Mouse (Mus musculus) frontal cortex, postnatal 10 days (tissue): ENCODE data around the gene Sptb.

Experiments used
- DNase-seq, 2 experiments: peaks; one replicate each; pipeline ENCODE4 v3.0.0; 2022; ENCODE audit warnings: low spot score in 2 of 2, mixed read lengths in 1 of 2

The Sptb gene

DNA sequence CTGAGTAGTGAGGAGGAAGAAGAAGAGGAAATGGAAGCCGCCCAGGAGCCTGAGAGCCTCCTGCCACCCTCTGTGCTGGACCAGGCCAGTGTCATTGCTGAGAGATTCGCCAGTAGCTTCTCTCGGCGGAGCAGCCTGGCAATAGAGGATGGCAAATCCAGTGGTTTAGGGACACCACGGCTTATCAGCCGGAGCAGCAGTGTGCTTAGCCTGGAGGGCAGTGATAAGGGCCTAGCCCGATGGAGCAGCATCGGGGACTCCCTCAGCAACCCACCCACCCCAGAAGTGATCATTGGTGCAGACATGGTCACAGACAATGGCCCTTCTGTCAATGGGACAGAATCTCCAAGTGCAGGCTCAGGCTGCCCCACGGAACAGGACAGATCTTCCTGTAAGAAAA is 134.3 kb downstream of the Sptb start:
- no peak for DNase-seq

DNA sequence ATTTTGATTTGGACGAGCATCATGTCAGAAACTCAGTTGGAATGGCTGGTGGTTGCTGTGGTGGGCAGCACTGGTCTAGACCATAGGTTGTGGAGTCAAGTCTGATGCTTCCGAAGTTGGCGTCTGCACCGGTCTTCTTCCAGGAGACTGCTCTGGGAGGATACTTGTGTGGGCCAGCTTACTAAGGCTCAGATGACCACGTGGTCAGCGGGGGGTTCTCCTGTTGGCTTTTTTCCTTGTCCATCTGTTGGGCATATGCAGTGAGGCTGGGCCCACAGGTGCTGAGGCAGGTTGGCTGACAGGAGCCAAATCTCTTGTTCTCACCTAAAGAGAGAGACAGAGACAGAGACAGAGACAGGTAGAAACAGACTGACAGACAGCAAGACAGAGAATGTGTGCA is 135.5 kb downstream of the Sptb start:
- no peak for DNase-seq

DNA sequence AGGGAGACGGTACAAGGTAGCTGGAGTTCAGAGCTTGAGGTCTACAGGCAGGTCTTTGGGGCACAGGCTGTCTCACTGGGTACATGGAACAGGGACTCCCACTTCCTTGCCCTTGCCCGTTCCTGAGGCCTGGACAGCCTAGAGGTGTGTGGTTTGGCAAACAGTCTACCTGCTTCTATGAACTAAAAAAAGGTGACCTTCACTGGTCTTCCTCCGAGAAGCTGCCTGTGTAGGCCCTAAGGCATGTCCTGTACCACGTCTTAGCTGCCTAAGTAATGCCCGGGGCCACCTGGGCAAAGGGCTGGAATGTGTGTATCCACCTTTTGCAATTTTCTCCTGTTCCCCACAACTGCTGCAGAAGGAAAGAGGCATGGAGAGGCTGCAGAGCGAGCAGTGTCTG is 137.0 kb downstream of the Sptb start:
- no peak for DNase-seq

DNA sequence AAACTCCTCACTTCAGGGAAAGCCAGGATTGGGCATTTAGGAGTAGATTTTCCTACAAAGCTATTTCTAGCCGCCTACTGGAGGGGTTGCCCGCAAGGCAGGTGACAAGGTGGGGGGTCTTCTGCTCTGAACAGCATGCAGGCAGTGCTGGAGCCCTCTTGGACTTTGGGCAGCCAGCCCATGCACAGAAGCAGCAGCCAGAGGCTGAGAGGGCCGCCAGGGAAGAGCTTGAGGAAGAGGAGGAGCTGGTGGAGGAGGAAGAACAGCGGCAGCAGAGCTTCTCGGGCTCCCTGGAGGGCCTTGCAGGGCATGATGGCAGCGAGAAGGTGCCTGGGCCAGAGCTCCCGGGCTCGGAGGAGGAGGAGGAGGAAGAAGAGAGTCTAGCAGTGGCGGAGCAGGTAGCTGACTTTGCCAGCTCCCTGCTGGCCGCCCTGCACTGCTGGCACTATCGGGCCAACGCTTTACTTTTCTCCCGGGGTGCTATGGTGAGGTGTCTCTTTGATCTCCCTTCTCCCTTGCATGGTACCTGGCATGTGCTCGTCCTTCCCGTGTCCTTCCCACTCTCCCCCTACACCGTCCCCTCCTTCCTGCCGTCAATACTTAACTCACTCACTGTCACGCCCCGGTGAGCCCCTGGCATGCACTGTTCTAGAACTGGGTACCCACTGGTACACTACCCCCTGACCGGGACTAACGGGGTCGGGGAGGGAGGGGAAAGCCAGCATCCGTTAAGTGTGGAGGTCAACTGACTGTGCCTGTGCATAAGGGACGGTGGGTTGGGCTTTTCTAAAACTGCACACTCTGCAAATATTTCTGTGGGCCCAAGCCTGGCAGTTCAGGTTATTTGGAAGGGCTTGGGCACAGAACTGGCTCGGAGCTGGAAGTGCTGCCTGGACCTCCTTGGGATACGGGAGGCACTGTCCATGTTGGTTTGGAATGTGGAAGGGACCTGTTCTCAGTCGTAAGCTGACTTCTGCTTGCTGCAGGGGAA is 137.8 kb downstream of the Sptb start:
- DNase-seq: no peak

- DNase-seq: no peak
Measured at GRCm38 (mm10) chr12:76571266-76571665, 139.1 kb downstream of the Sptb start.

GRCm38 (mm10) chr12:76570221-76570940 is 140.0 kb downstream of the Sptb start:
- DNase-seq: no peak

- DNase-seq: no peak
Measured at GRCm38 (mm10) chr12:76566284-76566683, 144.1 kb downstream of the Sptb start.

DNA sequence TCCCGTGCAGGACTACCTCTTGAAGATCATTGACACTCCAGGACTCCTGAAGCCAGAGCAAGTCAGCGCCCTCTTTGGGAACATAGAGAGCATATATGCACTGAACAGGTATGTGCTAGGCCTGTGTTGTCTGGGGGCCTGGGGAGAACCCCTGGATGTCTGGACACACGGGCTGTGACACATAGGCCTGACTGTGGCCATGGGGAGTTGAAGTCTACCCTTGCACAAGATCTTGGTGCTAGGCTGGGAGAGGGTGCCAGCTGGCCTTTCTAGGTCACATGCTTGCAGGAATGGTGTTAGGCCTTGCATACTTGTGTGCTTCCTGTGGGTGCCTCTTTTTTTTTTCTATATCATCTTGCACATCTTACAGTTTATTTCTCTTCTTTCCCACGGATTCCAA is 148.2 kb downstream of the Sptb start:
- no peak for DNase-seq

DNA sequence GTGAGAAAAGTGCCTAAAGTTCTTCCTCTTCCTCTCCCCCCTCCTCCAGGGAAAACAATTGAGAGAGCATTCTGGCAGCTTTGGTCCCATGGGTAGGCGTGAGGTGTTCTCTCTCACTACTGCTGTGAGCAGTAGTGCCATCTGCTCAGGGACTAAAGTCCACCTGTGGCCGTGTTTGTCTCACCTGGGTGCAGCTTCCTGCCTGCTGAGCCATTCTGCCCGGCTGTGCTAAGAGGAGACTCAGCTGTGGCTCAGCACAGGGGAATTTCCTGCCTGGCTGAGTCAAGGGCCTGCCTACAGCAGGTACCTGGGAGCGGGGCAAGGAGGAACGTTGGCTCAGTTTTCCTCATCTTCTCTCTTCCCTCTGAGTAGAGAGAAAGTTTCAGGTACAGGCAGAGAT is 152.1 kb downstream of the Sptb start:
- no peak for DNase-seq

DNA sequence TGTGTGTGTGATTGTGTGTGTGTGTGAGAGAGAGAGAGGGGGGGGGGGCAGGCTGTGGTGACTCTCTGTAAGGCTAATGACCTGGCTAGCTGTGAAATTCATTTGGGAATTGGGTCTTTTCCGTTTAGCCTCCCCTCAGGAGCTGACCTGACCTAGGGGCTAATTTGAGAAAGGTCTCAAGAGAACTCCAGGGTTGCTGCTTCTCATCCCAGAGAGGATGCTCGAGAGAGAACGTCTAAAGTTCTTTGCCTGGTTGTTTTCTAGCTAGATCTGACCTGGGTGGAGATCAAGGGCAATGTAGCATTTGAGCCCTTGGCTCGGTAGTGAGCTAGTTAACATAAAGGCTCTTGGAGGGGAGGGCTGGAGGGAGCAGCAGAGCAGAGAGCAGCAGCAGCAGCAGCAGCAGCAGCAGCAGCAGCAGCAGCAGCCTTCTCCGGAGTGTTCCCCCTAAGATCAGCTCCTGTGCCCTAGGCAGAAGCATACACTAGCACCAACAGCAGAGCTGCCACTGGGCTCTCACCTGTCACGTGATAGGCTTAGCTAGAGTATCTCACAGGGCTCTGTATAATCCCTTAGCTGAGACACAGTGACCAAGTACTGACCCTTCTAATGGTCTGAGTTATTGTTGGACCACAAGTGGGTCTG is 153.5 kb downstream of the Sptb start:
- no peak for DNase-seq

GRCm38 (mm10) chr12:76556187-76556586 is 154.2 kb downstream of the Sptb start:
- DNase-seq: no peak

DNA sequence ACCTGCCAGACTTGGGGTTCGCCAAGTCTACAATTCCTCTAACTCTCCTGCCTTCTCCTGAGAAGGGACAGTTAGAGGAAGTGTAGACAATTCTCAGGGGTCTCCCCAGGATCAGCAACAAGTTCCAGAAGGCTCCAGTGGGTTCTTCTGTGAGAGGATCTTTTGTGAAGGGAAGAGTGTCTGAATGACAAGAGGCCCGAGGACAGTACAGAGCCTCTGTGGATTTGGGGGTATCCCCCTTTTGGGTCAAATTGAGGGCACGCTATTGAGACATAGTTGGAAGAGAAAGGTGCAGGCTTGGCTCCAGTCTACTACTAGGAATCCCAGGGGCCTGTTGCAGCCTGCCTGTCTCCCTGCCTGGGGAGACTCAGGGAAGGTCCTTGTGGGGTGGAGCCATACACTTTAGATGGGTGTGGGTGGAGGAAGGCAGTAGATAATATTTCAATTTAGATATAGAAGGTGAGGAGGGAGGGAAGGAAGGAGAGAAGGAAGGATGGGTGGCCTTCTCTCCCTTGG is 155.4 kb downstream of the Sptb start:
- no peak for DNase-seq

GRCm38 (mm10) chr12:76554392-76554791 is 156.0 kb downstream of the Sptb start:
- DNase-seq: no peak

DNA sequence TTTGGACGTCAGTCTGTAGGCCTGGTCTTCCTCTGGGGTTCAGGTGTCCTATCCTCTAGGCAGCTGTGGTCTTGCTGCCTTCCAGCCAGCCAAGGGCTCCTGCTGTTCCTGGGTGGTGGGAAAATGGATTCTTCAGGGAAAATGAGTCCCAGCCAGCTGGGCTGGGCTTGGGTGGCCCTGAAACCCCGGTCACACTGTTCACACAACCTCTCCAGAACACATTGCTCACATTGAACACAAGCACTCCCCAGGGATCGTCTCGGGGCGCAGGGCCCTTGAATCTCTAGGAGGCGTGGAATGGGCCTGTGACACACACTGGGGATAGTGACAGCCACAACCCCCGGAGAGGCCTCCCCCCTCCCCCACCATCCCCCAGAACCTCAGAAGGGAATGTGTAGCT is 156.4 kb downstream of the Sptb start:
- no peak for DNase-seq

DNA sequence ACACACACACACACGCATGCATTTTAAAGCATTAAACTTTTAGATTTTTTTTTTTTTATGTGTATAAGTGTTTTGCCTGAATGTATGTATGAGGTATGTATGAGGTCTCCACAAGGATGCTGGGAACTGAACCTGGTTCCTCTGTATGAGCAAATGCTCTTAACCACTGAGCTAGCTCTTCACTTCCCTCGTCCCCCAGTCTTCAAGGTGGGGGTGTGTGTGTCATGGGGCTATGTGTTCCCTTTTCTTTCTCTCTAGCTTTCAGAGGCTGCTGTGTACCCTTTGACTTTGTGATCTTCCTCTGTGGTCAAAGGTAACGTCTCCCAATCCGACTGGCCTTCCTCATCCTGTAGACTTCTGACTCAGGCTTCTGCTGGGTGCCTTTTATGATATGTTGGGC is 157.4 kb downstream of the Sptb start:
- no peak for DNase-seq

- DNase-seq: no peak
Measured at GRCm38 (mm10) chr12:76552321-76552720, 158.0 kb downstream of the Sptb start.

DNA sequence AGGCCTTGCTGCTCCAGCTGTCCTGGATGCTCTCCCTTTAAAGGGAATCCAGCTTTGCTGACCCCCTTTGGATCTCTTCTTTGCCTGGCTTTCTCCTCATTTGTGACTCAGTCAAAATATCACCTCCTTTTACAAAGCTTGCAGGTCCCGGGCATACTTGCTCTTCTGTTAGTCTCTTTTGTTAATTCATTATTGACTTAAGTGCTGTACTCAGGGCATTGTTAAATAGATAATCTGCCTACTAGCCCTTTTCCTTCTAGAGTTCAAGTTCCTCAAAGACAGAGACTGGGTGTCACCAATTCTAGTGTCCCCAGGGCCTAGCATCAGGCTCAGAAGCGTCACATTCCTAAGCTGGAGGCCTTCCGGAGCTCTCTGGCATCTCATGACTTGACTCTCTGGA is 161.1 kb downstream of the Sptb start:
- DNase-seq: no peak

- no peak for DNase-seq
Measured at GRCm38 (mm10) chr12:76548082-76548423, 162.3 kb downstream of the Sptb start.

DNA sequence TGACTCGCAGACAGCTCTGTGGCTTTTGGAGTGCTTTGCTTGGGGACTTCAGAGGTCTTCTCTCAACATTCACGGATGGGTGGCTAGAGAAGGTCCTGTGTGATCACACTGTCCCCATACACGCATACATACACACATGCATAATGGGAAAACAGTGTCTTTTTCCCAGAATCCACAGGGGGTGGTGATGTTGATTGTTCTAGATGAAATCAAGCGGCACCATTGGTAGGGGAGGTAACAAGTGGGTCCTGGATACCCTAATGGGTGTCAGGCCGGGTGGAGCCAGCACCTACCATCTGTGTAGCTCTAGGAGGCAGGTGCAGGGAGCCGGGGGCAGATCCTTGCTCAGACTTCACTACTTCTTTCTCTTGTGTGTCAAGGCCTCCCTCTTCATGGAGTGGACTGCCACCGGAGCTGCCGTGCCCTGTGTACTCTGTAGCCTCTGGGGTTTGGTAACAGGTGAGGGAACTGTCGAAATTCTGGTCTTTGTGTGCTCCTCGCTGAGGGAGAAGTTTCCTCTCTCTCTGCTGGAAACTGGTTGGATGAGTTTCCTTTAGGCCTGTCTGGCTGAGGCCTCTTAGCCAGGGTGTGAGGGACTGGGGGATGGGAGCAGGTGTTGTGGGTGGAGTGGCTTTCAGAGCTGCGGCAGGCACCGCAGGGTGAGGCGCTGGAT is 162.8 kb downstream of the Sptb start:
- no peak for DNase-seq

- DNase-seq: peak in 1 of 2 experiments; percentile 28
Measured at GRCm38 (mm10) chr12:76546383-76547276, 163.7 kb downstream of the Sptb start.
